Mouse (Mus musculus): ENCODE measurements at regions not wholly inside any gene's neighbourhood (a gene's known extent, or its start where the extent isn't known, plus 50 kb on each side); places are given as distances from the start of the nearest gene placed in this dataset.

DNA sequence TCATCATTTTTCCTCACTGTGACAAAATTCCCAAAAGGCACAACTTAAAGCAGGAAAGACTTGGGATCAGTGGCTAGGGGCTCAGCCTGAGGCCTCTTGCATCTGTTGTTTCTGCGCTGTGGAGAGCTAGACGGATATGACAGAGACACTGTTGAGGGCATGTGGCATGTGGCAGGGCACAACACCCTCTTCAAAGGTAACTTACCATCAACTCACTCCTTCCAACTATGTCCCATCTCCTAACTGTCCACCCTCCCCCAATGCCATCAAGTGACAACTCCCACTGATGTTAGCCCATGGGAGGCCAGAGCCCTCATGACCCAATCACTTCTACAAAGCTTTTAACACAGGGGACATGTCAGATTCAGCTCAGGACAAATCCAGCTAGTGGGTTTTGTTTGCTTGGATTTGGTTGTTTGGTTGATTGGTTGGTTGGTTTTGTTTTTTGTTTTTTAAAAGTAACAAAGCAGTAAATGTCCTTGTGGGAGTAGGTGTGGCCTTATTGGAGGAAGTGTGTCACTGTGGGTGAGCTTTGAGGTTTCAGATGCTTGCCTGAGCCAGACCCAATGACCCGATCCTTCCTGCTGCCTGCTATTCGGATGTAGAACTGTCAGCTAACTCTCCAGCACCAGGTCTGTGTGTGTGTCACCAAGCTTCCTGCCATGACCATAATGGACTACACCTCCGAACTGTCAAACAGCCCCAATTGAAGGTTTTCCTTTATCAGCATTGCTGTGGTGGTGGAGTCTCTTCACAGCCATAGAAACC is 53.2 kb upstream of the Lef1 start:
- intact Hi-C loops (cut with DNase I): no loop called here
- DNase-seq (ENCODE audit: low spot score): no peak

DNA sequence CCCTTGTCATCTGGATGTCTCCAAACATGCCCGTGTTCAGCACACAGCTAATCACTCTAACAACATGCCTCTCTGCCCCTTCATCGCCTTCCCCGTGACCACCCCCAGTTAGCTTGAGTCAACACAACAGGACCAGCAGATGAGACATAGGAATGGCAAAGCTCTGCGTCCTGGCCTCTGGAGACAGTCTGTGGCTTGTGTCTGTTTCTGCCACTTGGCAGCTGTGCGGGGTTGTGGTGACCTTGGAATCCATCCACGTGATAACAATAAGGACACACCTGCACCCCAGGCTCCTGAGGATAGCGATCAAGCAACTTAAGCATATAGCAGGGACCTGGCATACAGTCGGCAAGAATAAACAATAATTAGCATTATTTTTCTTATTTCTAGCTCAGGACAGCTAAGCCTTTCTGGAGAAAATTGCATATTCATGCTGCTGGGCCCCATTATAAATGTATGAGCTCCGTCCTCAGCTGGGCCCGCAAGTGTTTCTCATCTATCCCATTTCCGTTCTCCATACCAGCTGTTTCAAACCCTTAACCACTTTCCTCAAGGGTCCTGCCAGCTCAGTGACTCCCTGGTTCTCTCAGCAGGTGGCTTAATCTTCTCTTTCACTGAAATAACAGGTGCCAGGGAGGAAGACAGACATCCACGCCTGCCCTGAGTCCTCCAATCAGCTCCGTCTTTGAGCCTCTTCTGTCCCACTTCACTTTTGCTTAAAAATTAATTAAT is 55.9 kb upstream of the Lef1 start:
- intact Hi-C loops (cut with DNase I): no loop called here
- DNase-seq (ENCODE audit: low spot score): no peak

DNA sequence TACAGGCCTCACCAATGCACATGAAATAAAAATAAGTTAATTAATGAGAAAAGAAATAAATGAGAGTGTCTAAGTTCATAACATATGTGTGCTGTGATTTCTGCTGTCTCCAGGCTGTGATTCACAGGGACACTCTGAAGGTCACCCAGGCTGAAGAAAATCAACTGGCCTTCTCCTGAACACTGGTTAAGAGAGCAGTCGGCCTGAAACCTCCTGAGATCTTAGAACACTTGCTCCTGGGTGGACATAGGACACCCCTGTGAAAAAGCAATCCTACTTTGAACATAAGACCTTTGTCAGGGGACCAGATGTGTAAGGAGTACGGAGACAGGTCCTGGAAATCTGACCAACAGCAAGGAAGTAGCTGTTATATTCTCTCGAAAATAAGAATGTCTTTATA is 62.6 kb upstream of the Lef1 start:
- intact Hi-C loops (cut with DNase I): no loop called here
- no peak for DNase-seq (ENCODE audit: low spot score)

DNA sequence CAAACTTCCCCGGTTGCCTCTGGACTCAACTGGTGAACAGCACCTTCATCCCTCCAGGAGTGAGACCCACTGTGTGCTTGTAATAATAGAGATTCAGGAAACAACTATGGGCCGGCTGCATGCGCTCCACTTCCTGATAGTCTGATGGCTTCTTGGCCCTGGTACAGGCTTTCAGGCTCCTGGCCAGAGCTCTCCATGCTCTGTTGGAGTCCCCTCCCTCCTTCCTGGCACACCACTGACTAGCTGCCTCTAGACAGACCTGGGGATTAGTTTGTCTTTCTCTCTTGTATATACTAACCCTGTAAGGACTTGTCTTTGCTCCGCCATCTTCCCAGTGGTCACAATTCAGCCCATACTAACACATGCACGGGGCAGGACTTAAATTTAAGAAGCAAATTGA is 63.9 kb upstream of the Lef1 start:
- intact Hi-C loops (cut with DNase I): no loop called here
- no peak for DNase-seq (ENCODE audit: low spot score)

DNA sequence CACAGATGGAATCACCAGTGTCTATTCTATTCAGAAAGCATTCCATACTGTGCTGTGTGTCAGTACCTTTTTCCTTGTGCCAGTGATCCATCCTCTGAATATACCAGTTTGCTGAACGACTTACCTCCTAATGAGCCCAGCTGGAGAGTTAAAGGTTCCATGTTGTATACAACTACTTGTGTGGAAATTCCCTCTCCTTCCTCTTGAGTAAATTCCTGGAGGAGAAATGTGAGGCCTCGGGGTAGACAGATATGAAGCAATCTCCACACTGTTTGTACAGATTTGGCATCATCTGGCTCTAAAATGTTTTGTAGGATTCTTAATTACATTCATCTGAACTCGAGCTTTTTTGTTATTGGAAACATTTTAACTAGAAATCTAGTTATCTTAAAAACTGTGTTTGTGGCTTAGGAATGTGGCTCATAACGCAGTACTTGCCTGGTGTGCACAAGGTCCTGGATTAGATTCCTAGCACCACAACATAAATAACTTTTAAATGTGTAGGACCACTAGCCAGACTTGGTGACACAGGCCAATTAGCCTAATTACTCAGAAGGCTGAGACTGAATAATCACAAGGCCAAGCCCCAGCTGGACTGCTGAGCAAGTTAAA is 70.0 kb upstream of the Lef1 start:
- intact Hi-C loops (cut with DNase I): no loop called here
- no peak for DNase-seq (ENCODE audit: low spot score)

DNA sequence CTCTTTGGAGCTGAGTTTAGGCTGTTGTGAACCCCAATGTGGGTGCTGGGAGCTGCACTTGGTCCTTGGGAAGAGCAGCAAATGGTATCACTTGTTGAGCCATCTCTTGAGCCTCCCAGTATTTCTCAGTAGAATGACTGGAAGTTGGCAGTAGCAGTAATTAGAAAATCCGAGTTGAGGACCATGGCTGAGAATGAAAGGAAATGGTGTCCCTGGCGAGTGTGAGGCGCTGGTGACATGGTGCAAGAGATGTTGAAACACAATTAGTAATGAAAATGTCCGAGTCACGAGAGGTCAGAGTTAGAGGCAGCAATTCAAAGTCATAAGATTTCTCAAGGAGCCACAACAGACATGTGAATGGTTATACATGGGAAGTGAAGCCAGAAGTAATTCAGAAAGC is 73.2 kb upstream of the Lef1 start:
- no peak for DNase-seq (ENCODE audit: low spot score)
- intact Hi-C loops (cut with DNase I): no loop called here

DNA sequence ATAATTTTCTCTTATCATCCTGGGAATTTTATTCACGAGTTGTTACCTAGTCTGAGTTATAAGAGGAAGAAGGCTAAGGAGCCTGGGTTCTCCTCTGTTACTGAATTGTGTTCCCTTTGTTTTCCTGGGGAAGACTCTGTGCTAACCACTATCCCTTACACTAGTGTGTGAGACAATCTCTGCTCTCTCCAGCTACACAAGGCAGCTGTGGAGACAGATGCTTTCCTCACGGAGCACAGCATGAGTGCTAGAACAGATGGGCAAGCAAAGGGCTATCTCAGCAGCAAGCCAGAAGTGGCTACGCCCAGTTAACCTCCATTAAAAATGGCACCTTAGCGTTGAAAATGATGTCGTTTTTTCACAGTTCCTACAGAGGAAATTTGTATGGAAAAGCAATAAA is 75.5 kb upstream of the Lef1 start:
- intact Hi-C loops (cut with DNase I): no loop called here
- no peak for DNase-seq (ENCODE audit: low spot score)

DNA sequence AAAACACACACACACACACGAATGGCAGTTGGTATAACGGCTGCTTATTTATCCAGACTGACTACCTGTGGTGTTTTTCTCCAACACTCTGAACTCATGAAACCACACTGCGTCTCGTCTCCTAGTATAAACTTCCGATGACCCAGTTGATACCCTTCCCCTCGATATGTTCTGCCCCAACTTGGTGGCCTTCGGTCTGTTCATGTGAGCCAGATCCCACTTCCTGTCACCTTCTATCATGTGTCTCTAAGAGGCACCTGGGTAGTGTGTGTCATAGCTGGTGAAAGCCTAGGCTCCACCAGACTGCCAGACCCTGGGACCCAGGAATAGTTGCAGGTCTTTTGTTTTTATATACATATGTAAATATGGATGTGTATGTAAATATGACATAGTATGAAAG is 83.9 kb upstream of the Lef1 start:
- intact Hi-C loops (cut with DNase I): no loop called here
- no peak for DNase-seq (ENCODE audit: low spot score)

DNA sequence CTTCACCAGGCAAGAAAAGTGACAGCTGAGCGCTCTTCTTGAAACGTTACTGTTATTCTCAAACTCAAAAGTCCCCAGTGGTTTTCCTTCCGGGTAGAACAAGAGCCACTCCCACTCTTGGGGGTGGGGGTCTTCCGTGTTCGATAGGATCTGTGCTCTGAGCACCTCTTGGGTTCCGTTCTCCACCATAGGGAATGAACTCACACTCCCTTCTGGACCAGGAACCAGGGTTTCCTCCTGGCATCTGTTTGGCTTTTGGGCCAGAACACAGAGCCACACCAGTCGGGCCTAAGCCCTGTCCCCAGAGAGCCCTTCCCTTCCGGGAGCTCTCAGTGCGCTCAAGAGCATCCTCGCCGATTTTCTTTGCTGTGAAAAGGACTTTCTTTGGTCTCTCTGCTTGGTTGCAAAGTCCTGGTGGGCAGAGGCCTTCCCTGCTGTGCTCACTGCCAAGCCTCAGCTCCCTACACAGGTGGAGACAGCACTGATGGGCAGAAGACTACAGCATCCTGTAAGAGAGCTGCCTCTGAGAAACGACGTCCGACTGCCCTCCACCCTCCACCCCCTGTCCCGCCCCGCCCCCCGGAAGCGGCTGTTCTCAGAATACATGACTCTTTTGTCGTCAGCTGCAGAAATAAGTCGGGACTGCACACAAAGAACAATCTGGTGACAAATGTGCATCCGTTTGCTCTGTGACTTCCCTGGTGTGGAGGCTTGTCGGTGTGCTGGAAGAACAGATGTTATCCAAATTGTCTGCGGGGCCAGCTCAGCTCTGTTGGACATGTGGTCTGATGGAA is 90.9 kb upstream of the Lef1 start:
- intact Hi-C loops (cut with DNase I): no loop called here

DNA sequence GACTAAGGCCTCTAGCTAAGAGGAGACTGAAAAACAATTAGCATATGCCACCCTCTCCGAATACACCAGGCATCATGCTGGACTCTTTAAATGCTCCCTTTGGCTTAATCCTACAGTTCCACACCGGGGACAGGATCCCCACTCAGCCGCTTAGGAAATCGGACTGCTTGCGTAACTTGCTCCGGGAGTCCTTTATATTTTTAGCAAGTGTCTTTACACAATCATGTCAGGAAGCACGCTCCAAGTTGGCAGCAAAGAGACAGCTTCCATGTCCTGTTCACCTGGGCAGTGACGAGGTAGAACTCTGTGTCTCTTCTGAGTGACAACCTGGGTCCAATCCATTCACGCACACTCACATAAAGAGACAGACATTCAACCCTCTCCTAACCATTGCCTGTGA is 92.4 kb upstream of the Lef1 start:
- intact Hi-C loops (cut with DNase I): no loop called here
- no peak for DNase-seq (ENCODE audit: low spot score)

More for the DNA sequence above, 90.9 kb upstream of the Lef1 start:
- DNase-seq (ENCODE audit: low spot score): no peak

DNA sequence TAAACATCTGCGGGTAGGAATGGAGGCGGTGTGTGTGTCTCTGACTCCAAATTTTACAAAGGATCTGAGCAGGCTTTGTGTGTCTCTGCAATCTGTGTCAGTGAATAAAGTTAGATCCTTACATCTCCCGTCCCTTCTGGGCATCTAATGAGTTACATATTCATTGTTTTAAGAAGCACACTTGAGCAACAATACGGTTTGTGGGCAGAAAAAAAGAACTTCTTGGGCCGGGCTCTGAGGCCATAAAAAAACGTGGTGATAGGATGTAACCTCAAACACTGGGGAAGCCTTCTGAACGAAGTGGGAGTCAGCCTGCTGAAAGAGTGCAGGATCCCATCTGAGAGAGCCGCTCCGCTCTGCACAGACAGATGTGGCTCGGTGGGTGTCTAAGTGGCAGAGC is 94.2 kb upstream of the Lef1 start:
- no peak for DNase-seq (ENCODE audit: low spot score)
- intact Hi-C loops (cut with DNase I): no loop called here

DNA sequence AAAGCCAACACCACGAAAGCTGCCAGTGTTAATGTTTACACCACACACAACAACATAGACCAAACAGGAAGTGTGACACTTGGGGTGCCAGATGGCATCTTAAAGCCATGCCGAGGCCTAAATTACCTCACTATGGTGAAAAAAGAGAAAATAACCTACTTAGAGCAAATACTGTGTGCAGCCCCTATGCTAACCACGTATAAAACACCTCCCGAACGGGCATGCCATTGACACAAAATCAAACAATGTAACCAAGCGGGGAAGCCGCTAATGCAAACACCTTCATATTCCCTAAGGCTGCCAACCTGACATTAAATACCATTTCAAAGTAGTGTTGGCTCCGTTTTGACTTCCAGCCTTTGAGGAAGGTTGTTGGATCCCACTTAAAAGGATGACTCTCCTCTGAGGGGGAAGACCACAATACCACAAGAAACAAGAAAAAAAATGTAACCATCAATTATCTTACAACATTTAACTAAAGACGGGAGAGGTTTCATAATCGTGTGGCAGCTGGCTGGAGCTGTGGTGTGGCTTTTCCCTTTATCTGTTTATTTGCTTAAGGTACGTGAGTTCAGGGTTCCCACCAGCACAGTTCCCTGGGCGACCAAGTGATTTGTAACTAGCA is 96.1 kb upstream of the Lef1 start:
- intact Hi-C loops (cut with DNase I): no loop called here

DNA sequence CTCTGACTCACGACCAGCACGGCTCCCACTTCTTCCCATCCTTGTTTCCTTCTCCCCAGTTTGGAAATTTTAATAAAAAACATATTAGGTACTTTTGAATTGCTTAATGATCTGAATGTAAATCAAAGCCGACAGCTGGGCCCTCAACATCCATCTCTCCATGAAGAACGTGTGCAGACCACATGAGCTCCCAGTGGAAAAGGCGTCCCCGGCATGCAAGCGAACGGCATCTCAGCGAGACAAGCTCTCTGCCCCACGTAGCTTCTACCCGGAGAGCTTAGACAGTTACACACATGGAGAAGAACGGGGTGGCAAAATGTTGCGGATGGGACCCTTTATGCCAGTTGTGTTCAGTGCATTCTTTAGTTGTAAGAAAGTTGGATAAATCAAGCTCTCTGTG is 109.6 kb upstream of the Lef1 start:
- no peak for DNase-seq (ENCODE audit: low spot score)
- intact Hi-C loops (cut with DNase I): no loop called here

More for the DNA sequence above, 96.1 kb upstream of the Lef1 start:
- no peak for DNase-seq (ENCODE audit: low spot score)

DNA sequence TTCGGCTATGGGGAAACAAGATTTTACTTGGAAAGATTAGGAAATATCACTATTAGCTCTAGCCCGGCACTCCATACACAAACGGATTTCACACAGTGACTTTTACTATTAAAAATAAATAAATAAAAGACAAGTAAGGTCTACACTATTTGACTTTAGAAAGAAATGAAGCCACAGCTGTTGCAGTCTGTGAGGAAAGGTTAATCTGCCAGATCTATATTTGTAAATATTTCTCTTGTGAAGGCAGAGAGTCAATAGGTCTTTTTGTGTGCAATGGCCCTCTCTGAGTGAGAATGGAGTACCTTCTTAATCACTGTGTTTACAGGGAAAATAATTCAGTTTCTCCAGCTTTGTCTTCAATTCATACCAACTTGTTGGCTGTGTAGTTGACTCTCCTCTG is 110.0 kb upstream of the Lef1 start:
- no peak for DNase-seq (ENCODE audit: low spot score)
- intact Hi-C loops (cut with DNase I): no loop called here

DNA sequence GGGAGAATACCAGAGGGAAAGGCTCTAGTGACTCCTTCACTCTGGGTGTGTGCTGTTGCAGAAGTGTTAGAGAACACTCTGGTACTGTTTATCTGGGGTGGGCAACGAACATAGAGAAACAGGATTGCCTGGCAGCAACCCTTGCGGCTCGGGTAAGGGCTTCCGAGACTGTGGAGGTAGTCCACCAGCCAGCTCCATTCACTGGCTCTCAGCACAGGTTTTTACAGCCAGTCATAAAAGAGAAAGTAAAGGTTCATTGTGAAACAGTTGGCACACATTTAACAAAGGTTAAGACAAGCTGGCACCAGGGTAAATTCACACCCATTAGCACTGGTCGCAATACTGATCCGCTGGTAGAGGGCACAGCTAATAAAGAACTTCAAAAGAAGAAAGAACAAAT is 110.5 kb upstream of the Lef1 start:
- intact Hi-C loops (cut with DNase I): no loop called here
- no peak for DNase-seq (ENCODE audit: low spot score)

DNA sequence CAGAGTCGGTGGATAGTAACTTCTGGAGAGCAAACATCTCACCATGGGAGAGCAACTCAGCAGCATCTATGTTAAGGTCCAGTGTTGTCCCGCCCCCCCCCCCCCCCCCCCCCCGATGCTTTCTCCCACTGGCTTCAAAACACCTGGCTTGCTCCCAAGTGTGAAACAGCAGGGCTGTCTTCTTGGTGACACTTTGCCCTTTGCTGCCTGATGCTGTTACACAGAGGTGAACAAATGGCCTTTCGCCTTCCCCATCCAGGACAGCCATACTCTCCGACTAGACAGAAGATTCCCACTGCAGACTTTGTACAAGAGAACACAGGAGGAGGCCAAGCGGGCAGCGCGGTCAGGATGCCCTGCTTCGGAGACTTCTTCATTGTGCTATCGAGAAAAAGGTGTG is 111.8 kb upstream of the Lef1 start:
- intact Hi-C loops (cut with DNase I): no loop called here
- DNase-seq (ENCODE audit: low spot score): no peak

DNA sequence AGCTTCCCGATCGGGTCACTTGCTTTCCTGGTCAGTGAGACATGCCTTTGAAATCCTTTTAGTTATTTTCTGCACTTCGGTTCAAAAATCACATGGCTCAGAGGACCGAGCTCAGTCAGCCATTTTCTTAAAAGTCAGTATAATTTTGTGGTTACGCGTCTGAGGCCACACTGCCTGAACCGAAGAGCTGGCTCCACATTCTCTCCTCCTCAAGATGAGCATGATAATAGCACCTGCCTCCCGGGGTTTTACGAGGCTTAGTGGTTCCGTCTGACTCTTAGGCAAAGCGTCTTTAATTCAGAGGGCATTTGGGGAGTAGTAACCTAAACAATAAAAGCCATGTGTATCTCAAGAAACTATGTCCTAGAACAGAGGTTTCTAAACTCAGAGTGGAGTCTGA is 113.5 kb upstream of the Lef1 start:
- no peak for DNase-seq (ENCODE audit: low spot score)
- intact Hi-C loops (cut with DNase I): no loop called here

DNA sequence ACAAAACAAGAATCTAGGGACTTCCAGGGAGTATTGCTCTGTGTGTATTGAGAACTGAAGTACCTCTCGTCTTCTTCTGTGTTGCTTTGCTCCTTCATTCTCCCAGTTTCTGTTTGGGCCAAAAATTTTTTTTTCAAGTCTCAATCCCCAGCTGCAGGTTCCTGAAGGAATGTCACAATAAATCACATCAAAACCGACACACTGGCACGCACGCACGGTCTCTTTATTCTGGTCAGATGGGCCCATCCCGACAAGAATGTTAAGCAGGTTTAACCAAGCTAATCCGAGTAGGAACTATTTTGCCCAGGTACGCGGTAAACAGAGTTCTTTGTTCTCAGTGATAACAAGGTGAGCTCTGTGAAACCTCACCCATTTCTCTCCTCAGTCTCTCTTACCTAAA is 118.3 kb upstream of the Lef1 start:
- intact Hi-C loops (cut with DNase I): no loop called here
- no peak for DNase-seq (ENCODE audit: low spot score)

DNA sequence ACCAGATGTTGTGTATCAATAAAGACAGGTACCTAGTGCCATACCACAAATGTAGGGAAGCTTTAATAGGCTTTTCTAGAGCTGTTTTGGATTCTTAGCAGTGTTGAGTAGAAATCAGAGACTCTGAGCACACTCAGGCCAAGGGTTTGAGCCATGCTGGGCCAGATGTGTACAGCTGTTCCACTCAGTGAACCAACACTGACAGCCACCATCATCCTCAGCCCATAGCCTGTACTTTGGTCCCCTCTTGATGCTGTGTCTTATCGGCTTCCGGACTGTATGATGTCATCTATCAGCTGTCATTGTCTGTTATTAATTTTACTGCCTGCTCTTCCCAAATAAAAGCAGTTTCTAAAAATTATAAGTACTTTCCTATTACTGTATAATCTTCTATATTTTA is 123.6 kb upstream of the Lef1 start:
- intact Hi-C loops (cut with DNase I): no loop called here
- peak; percentile 18 for DNase-seq (ENCODE audit: low spot score)

DNA sequence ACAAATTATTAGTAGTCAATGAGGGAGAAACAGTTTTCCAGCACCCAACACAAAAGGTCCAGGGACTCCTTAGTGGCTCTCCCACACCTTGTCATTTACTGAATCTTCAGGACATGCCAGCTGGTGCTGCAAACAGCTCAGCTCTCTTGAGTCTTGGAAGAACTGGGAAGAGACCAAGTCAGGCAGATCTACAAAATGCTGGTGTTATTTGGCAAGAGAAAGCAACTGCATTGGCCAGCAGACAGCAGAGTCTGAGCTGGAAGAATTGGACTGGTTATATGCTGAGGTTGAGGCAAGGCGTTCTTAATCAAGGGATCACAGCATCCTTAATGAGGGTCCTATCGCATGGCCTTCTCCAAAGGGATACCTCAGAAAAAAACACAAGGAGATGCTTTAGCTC is 124.2 kb upstream of the Lef1 start:
- no peak for DNase-seq (ENCODE audit: low spot score)
- intact Hi-C loops (cut with DNase I): no loop called here
